Mouse (Mus musculus) layer of hippocampus, postnatal 36 days (tissue): Measurements from ENCODE around the gene Vmn2r50. TPM values are rescaled to one million over a fixed set of nuclear protein-coding genes. Genes with fewer than 3 reads are reported as not detected.
"Not testable (repeated sequence)": the region's sequence is repeated elsewhere in the genome, so short reads cannot be mapped to it uniquely, and the experiment has no call there.

Experiments used
- DNase-seq, 2 experiments: peaks; one replicate each; pipeline ENCODE4 v3.0.0; 2022
- total RNA-seq, 2 experiments: library from RNA; stranded (reverse); gene quantifications; 2 replicates each; pipeline ENCODE4 v1.2.3; 2021

Gene Vmn2r50
- total RNA-seq = not detected

DNA sequence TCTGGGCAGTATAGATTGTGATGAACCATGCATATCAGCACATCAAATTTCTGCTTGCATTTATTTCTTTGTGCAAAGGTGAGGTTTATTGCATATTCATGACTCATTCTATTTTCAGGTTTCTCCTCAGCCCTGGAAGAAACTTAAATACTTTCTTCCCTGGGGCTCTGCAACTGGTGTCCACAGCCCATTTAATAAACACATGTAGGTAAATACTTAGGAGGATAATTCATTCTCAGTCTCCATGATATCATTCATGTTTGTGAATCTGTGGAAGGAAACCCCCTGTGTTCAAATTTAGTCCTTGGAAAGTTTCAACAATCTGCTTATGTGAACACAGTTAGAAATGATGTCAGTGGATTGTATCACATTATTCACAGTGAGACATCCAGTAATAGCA lies at the start of gene Vmn2r50:
TSS of gene Vmn2r50 (minus strand) at position 101 of the 400 bp plus-strand sequence.
- DNase-seq = not testable (repeated sequence)

DNA sequence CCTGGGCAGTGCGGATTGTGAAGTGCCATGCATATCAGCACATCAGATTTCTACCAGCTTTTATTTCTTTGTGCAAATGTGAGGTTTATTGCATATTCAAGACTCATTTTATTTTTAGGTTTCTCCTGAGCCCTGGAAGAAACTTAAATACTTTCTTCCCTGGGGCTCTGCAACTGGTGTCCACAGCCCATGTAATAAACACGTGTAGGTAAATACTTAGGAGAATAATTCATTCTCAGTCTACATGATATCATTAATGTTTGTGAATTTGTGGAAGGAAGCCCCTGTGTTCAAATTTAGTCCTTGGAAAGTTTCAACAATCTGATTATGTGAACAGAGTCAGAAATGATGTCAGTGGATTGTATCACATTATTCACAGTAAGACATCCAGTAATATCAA lies 60.9 kb downstream of the Vmn2r50 start, which contains the start of gene Vmn2r49:
TSS of gene Vmn2r49 (minus strand) at position 101 of the 400 bp plus-strand sequence.
- not testable (repeated sequence) for DNase-seq

Other genes starting within 250 kb of the Vmn2r50 start
- not detected for gene Vmn2r47, start 212.0 kb downstream of the Vmn2r50 start, total RNA-seq
- gene Vmn2r48, start 99.7 kb downstream of the Vmn2r50 start, total RNA-seq = not detected
- gene Vmn2r49, start 61.0 kb downstream of the Vmn2r50 start, total RNA-seq = not detected
- gene Vmn2r51, start 52.4 kb upstream of the Vmn2r50 start, total RNA-seq = not detected
- gene Vmn2r52, start 123.3 kb upstream of the Vmn2r50 start, total RNA-seq = not detected
- gene Vmn1r66, start 224.7 kb upstream of the Vmn2r50 start, total RNA-seq = not detected